Mouse (Mus musculus): Measurements from ENCODE around the gene Nktr.

DNA sequence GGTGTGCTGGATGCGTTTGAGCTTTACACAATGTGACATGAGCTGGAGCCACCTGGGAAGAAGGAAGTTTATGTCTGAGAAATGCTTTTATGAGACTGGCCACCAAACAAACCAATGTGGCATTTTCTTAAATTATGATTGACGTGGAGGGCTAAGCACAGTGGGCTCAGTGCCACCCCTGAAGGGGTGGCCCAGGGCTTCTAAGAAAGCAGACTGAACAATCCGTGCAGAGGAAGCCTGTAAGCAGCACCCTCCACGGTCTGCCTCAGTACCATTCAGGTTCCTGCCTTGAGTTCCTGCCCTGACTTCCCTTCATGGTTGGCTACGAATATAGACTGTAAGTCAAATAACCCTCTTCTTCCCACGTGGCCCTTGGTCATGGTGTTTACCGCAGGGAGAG, 28.2 kb upstream of the Nktr start:
- no peak for TF ChIP-seq CTCF (IDR thresholded peaks at IDR 0.05; ENCODE audit: control insufficient read depth, insufficient read depth, insufficient read length)
- TF ChIP-seq FOSL1 (IDR thresholded peaks at IDR 0.05; ENCODE audit: insufficient read depth, low read length, poor library complexity, severe bottlenecking), result no peak
- TF ChIP-seq MYOG (IDR thresholded peaks at IDR 0.05; ENCODE audit: control insufficient read depth, extremely low read depth, insufficient read length), result no peak
- TF ChIP-seq CEBPB (IDR thresholded peaks at IDR 0.05; ENCODE audit: low read depth), result no peak
- TF ChIP-seq USF1 (IDR thresholded peaks at IDR 0.05; ENCODE audit: low read depth), result no peak
- no peak for TF ChIP-seq MYOD1 (IDR thresholded peaks at IDR 0.05; ENCODE audit: control insufficient read depth, insufficient read length, low read depth)
